Mouse (Mus musculus) bone marrow macrophage, adult 2 months (primary cell): ENCODE data around the gene Ndp.

ENCODE experiments used
- CTCF ChIP-seq: IDR thresholded peaks from 2 replicates; pipeline ENCODE4 v1.5.1; 2012; ENCODE audit warnings: low read depth, mild to moderate bottlenecking, low read length, moderate library complexity
- POLR2A ChIP-seq: IDR thresholded peaks from 2 replicates; pipeline ENCODE4 v1.6.1; 2012; ENCODE audit warnings: mild to moderate bottlenecking, low read depth, low read length, borderline replicate concordance

GRCm38 (mm10) chrX:16894377-16895175 is 17.0 kb downstream of the Ndp start:
- TF ChIP-seq CTCF (no peak), POLR2A (no peak)
